Mouse (Mus musculus) neural tube, embryonic 12.5 days (tissue): ENCODE results near the gene Samd7. TPM values are rescaled to one million over a fixed set of nuclear protein-coding genes. Genes with fewer than 3 reads are reported as not detected.
"Not testable (repeated sequence)": the region's sequence is repeated elsewhere in the genome, so short reads cannot be mapped to it uniquely, and the experiment has no call there.

Experiments used
- ATAC-seq: fragments of 200-750 bp; cut with Nextera tagmentation; 2 replicates; pipeline ENCODE4 v1.8.0; 2017; ENCODE audit warnings: low read depth, mild to moderate bottlenecking, moderate TSS enrichment, moderate library complexity; ENCODE audit not compliant: low FRiP score
- H3K27ac ChIP-seq: fragments of 300-500 bp; sonication (generic); 2 replicates; pipeline ENCODE4 v1.5.1; 2016
- H3K27me3 ChIP-seq: fragments of 300-500 bp; sonication (generic); replicated peaks from 2 replicates; pipeline ENCODE4 v1.6.1; 2016; ENCODE audit warnings: mild to moderate bottlenecking
- H3K36me3 ChIP-seq: fragments of 300-500 bp; sonication (generic); 2 replicates; pipeline ENCODE4 v1.6.1; 2016; ENCODE audit warnings: mild to moderate bottlenecking
- H3K4me1 ChIP-seq: fragments of 300-500 bp; sonication (generic); 2 replicates; pipeline ENCODE4 v1.6.1; 2016
- H3K4me2 ChIP-seq: fragments of 300-500 bp; sonication (generic); replicated peaks from 2 replicates; pipeline ENCODE4 v1.6.1; 2016; ENCODE audit warnings: mild to moderate bottlenecking
- H3K4me3 ChIP-seq: fragments of 300-500 bp; sonication (generic); 2 replicates; pipeline ENCODE4 v1.5.1; 2016
- H3K9ac ChIP-seq: fragments of 300-500 bp; sonication (generic); 2 replicates; pipeline ENCODE4 v1.6.1; 2016; ENCODE audit warnings: mild to moderate bottlenecking
- H3K9me3 ChIP-seq: fragments of 300-500 bp; sonication (generic); 2 replicates; pipeline ENCODE4 v1.6.1; 2016; ENCODE audit warnings: mild to moderate bottlenecking
- WGBS: fragments of 180-500 bp; shearing (Covaris S2); methylation state at CpG from one replicate; pipeline ENCODE4 v1.1.7; 2016; 5-methylcytosine and 5-hydroxymethylcytosine counted together
- polyA plus RNA-seq: library from polyadenylated mRNA; unstranded; fragments of >200 nt; fragmentation: Nextera tagmentation; extraction: Ambion mirVana; gene quantifications from 2 replicates; pipeline ENCODE4 v1.2.1, GENCODE M21; 2016

Gene Samd7
- polyA plus RNA-seq, result not detected in 2 replicates

DNA sequence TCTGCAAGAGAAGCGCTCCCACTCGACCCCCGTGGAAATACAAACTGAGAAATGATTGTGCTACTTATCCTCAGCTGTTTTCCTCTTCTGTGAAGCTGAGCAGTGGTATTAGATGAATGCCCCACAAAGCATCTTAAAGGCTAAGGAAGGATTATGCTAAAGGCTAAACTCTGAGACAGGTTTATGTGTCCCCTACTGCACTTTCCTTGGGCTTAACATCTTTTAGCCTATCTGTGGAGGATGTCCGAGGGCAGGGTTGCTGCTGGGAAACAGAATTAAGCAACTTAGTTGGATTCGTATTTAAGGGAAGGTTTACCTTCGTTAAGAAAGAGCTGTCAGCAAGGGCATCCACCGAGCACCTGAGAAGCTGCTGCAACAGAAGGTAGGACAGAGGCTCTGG, at the start of gene Samd7:
Samd7 (plus strand) TSS at position 288 of the 400 bp plus-strand sequence.
- Histone ChIP-seq H3K27ac (no peak within 1 kb of the TSS), H3K4me3 (no peak within 1 kb of the TSS), H3K4me1 (no peaks in the 10 kb centered on the region), H3K36me3 (no peaks in the 10 kb centered on the region), H3K9me3 (no peaks in the 10 kb centered on the region), H3K27me3 (no peaks in the 10 kb centered on the region), H3K9ac (no peak within 1 kb of the TSS), H3K4me2 (no peak within 1 kb of the TSS)
- no peak for ATAC-seq
- 88% methylated on average over 7 of the region's 7 CpGs for WGBS

GRCm38 (mm10) chr3:30696346-30696745, 49.7 kb upstream of the Samd7 start:
- no peak overlapping the region for H3K27ac ChIP-seq
- 19% methylated on average over 2 of the region's 2 CpGs for WGBS
- no peaks in the 10 kb centered on the region for H3K4me1 ChIP-seq
- H3K4me2 ChIP-seq, result no peak overlapping the region
- H3K27me3 ChIP-seq, result no peaks in the 10 kb centered on the region
- H3K4me3 ChIP-seq, result no peak overlapping the region
- H3K36me3 ChIP-seq, result no peaks in the 10 kb centered on the region
- H3K9me3 ChIP-seq, result no peaks in the 10 kb centered on the region
- no peak overlapping the region for H3K9ac ChIP-seq
- ATAC-seq, result 0 out of 2 replicates have a peak, but pooled peaks have one; percentile 17

DNA sequence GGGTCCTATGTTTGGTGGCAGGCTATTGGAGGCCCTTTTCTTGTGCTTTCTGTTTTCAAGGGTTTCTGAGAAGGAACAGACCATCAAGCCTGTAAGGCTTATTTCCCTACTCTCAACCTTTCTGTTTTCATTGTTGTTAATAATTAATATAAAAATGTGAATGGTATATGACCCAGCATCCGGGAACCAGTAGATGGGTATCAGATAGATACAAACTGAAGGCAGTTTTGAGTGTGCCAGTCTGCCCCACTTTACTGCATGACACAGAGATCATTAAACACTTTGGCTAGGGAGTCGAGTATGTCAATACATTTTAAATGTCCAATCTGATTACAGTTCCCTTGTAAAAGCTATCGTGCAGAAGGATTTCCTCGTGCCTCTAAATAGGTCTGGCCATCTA, 48.2 kb upstream of the Samd7 start:
- Histone ChIP-seq H3K27ac (no peak overlapping the region), H3K9ac (no peak overlapping the region), H3K9me3 (no peaks in the 10 kb centered on the region), H3K4me3 (no peak overlapping the region), H3K36me3 (no peaks in the 10 kb centered on the region), H3K4me1 (no peaks in the 10 kb centered on the region), H3K4me2 (no peak overlapping the region), H3K27me3 (no peaks in the 10 kb centered on the region)
- WGBS, result 47% methylated on average over 4 of the region's 4 CpGs
- no peak for ATAC-seq

DNA sequence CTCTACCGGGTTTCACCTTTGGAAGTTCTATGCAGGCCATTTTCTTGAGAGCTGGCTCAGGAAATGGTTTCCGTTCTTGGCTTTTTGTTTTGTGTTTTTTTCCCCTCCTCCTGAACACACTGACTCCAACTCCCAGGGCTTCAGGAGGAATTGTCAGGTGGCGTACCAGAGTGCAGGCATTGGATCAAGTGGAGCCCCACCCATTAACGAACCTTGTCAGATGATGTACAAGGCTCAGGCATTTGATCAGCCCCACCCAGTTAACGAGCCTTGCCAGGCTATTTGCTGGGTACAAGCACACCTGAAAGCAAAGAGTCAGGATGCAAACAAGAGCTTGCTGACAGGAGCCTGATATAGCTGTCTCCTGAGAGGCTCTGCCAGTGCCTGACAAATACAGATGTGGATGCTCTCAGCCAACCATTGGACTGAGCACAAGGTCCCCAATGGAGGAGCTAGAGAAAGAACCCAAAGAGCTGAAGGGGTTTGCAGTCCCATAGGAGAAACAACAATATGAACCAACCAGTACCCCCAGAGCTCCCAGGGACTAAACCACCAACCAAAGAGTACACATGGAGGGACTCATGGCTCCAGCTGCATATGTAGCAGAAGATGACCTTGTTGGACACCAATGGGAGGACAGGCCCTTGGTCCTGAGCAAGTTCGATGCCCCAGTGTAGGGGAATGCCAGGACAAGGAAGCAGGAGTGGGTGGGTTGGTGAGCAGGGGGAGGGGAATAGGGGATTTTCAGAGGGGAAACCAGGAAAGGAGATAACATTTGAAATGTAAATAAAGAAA, 46.2 kb upstream of the Samd7 start, which contains the start of gene Lrrc31:
Lrrc31 (minus strand) TSS at position 133 of the 795 bp plus-strand sequence.
- not testable (repeated sequence) for H3K27me3 ChIP-seq, H3K36me3 ChIP-seq, H3K9me3 ChIP-seq, ATAC-seq, H3K9ac ChIP-seq, H3K27ac ChIP-seq, H3K4me3 ChIP-seq, H3K4me2 ChIP-seq, H3K4me1 ChIP-seq
- WGBS, result 85% methylated on average over 6 of the region's 6 CpGs

DNA sequence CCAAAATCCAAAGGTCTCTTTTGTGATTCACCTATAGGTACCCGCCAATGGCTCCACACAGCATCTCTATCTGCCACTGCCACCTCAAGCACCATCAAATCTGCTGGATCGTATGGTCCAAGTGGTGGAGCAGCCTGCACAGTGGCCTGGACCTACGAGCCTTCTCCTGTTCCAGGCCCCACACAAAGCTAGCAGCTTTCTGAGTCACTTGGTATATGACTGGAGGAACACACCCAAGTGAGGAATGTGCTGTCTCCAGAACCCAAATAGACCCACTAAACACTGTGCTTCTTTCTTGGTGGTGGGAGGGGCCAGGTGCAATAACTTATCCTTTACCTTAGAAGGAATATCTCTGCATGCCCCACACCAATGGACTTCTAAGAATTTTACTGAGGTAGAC, 40.1 kb upstream of the Samd7 start:
- Histone ChIP-seq H3K4me3 (no peak overlapping the region), H3K27ac (no peak overlapping the region), H3K27me3 (no peaks in the 10 kb centered on the region), H3K4me2 (no peak overlapping the region), H3K4me1 (no peaks in the 10 kb centered on the region), H3K9ac (no peak overlapping the region), H3K36me3 (no peaks in the 10 kb centered on the region), H3K9me3 (no peaks in the 10 kb centered on the region)
- no peak for ATAC-seq
- 83% methylated on average over 3 of the region's 3 CpGs for WGBS

DNA sequence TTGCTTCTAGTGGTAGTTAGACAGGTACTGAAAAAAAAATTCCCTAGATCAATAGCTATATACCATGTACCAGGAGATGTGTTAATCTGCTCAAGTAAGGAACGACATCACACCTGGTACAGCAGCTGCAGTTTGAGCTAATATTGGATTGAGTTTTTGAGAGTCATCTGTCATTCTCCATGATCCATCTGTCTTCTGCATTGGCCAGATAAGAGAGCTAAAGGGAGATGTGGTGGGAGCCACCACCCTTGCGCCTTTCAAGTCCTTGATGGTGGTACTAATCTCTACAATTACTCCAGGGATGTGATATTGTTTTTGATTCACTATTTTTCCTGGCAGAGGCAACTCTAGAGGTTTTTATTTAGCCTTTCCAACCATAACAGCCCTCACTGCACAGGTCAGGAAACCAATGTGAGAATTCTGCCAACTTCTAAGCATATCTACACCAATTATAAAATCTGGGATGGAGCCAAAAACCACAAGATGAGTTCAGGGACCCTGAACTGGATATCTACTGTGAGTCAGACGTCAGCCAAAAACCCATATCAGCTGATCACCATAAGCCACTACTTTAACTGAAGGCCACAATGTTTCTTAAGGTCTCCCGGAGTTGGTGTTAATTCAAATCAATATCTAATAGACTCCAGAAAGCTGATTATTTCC, 39.3 kb upstream of the Samd7 start:
- no peaks in the 10 kb centered on the region for H3K4me1 ChIP-seq
- no peaks in the 10 kb centered on the region for H3K36me3 ChIP-seq
- H3K27ac ChIP-seq, result no peak overlapping the region
- no peaks in the 10 kb centered on the region for H3K9me3 ChIP-seq
- no peak for ATAC-seq
- WGBS, result 91% methylated on average over 4 of the region's 4 CpGs
- H3K4me2 ChIP-seq, result no peak overlapping the region
- no peak overlapping the region for H3K9ac ChIP-seq
- H3K27me3 ChIP-seq, result no peaks in the 10 kb centered on the region
- no peak overlapping the region for H3K4me3 ChIP-seq

DNA sequence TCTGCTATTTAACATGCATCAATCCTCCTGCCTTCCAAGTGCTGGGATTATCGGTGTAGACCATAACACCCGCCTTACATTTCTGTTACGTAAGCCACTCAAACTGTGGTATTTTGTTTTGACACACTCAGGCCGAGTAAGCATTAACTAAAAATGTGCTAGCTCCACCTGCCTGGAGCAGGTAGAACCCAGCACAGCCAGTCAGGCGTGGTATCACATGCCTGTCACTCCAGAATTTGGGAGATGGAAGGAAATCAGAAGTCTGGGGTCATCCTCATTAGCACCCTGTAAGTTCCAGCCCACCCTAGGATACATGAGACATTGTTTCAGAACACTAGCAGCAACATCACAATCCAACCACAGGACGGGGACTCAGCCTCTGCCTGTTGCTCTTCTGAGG, 35.9 kb upstream of the Samd7 start:
- Histone ChIP-seq H3K27ac (no peak overlapping the region), H3K36me3 (no peaks in the 10 kb centered on the region), H3K4me1 (no peaks in the 10 kb centered on the region), H3K4me3 (no peak overlapping the region), H3K9ac (no peak overlapping the region), H3K4me2 (no peak overlapping the region), H3K27me3 (no peaks in the 10 kb centered on the region), H3K9me3 (no peaks in the 10 kb centered on the region)
- 86% methylated on average over 6 of the region's 6 CpGs for WGBS
- no peak for ATAC-seq

DNA sequence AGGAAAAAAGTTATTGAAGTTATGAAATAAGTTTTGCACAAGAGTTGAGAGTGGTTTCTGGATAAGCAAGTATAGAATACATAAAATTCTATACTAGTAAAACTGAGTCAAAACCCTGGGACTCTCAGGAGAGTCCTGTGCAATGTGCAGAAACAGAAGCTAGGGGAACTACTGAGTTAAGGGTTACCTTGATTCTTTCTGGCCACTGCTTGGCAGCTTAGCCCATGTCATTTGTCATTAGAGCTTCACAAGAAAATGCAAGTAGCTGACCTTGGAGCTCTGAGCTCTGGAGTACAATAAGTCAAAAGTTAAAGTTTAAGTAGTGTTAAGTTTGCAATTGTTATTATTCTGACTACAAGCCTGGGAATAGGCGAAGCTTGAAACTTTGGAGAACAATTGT, 32.8 kb upstream of the Samd7 start:
- no peak overlapping the region for H3K4me2 ChIP-seq
- H3K9me3 ChIP-seq, result no peaks in the 10 kb centered on the region
- 94% methylated on average over 1 of the region's 1 CpGs for WGBS
- ATAC-seq, result no peak
- H3K4me3 ChIP-seq, result no peak overlapping the region
- H3K4me1 ChIP-seq, result no peaks in the 10 kb centered on the region
- no peak overlapping the region for H3K27ac ChIP-seq
- no peak overlapping the region for H3K9ac ChIP-seq
- no peaks in the 10 kb centered on the region for H3K27me3 ChIP-seq
- H3K36me3 ChIP-seq, result no peaks in the 10 kb centered on the region

- no peak overlapping the region for H3K27ac ChIP-seq
- H3K4me3 ChIP-seq, result no peak overlapping the region
- no peaks in the 10 kb centered on the region for H3K36me3 ChIP-seq
- H3K4me1 ChIP-seq, result no peaks in the 10 kb centered on the region
- ATAC-seq, result no peak
- no peak overlapping the region for H3K9ac ChIP-seq
- no peak overlapping the region for H3K4me2 ChIP-seq
- H3K27me3 ChIP-seq, result no peaks in the 10 kb centered on the region
- 87% methylated on average over 3 of the region's 3 CpGs for WGBS
- no peaks in the 10 kb centered on the region for H3K9me3 ChIP-seq
Observed at GRCm38 (mm10) chr3:30718649-30719048, 27.4 kb upstream of the Samd7 start.

- Histone ChIP-seq H3K9me3 (no peaks in the 10 kb centered on the region), H3K4me2 (no peak overlapping the region), H3K36me3 (no peaks in the 10 kb centered on the region), H3K27me3 (no peaks in the 10 kb centered on the region), H3K27ac (no peak overlapping the region), H3K4me1 (no peaks in the 10 kb centered on the region), H3K9ac (no peak overlapping the region), H3K4me3 (no peak overlapping the region)
- 86% methylated on average over 4 of the region's 4 CpGs for WGBS
- no peak for ATAC-seq
Observed at GRCm38 (mm10) chr3:30722036-30722435, 24.1 kb upstream of the Samd7 start.

DNA sequence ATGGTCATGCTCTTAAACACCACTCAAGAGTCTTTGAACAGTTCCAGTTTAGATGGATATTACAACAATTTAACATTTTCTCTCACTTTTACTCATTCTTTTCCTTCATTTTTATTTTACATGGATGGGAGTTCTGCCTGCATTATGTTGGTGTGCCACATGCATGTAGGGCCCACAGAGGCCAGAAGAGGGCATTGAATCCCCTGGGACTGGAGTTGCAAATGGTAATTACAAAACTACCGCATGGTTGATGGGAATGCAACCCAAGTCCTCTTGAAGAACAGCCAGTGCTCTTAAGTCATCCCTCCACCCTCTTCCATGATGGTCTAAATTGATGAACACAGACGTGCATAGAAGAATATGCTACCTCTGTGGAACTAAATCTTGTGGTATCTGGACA, 23.6 kb upstream of the Samd7 start:
- Histone ChIP-seq H3K27me3 (no peaks in the 10 kb centered on the region), H3K4me3 (no peak overlapping the region), H3K4me1 (no peaks in the 10 kb centered on the region), H3K4me2 (no peak overlapping the region), H3K36me3 (no peaks in the 10 kb centered on the region), H3K9ac (no peak overlapping the region), H3K27ac (no peak overlapping the region), H3K9me3 (no peaks in the 10 kb centered on the region)
- no peak for ATAC-seq
- WGBS, result 74% methylated on average over 2 of the region's 2 CpGs

DNA sequence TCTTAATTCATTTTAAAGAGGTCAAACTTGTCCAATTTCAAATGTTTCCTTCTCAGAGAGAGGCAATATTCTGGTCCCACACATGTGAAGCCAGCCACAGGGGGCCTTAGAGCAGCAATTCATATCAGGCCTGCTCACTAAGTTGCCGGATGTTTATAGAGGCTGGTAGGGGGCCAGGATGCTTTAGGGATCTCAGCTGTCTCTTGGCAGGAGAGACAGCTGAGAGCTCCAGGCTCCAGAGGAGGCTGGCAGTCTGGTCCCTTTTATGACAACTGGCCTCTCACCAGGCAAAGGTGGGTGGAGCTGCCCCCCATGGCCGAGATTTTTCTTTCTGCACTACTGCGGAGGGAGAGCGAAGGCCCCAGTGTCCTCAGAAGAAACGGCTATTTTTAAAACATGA, 22.9 kb upstream of the Samd7 start:
- Histone ChIP-seq H3K4me1 (no peaks in the 10 kb centered on the region), H3K9me3 (no peaks in the 10 kb centered on the region), H3K4me2 (no peak overlapping the region), H3K27ac (no peak overlapping the region), H3K27me3 (no peaks in the 10 kb centered on the region), H3K36me3 (no peaks in the 10 kb centered on the region), H3K9ac (no peak overlapping the region), H3K4me3 (no peak overlapping the region)
- WGBS, result 30% methylated on average over 5 of the region's 5 CpGs
- ATAC-seq, result no peak
